Mouse (Mus musculus) adipocyte (in vitro differentiated cells): ENCODE measurements around the gene Eps8l3.

Experiments
- DNase-seq: peaks from one replicate; pipeline ENCODE4 v3.0.0-alpha.2; 2016; ENCODE audit warnings: low spot score

The Eps8l3 gene

GRCm38 (mm10) chr3:107877005-107877404, at the start of gene Eps8l3:
Eps8l3 (plus strand) TSS chr3:107877229.
- DNase-seq, result no peak

- no peak for DNase-seq
Observed at GRCm38 (mm10) chr3:107827873-107828405, 49.1 kb upstream of the Eps8l3 start.

- peak; percentile 52 for DNase-seq
Observed at GRCm38 (mm10) chr3:107828518-107828917, 48.5 kb upstream of the Eps8l3 start.

GRCm38 (mm10) chr3:107828997-107829396, 48.0 kb upstream of the Eps8l3 start:
- DNase-seq, result no peak

GRCm38 (mm10) chr3:107829625-107830024, 47.4 kb upstream of the Eps8l3 start:
- peak; percentile 72 for DNase-seq

- no peak for DNase-seq
Observed at GRCm38 (mm10) chr3:107831875-107832554, 45.0 kb upstream of the Eps8l3 start.

- no peak for DNase-seq
Observed at GRCm38 (mm10) chr3:107832645-107833044, 44.4 kb upstream of the Eps8l3 start.

- no peak for DNase-seq
Observed at GRCm38 (mm10) chr3:107833370-107833769, 43.7 kb upstream of the Eps8l3 start.

GRCm38 (mm10) chr3:107833872-107834341, 43.1 kb upstream of the Eps8l3 start:
- DNase-seq, result no peak

- no peak for DNase-seq
Observed at GRCm38 (mm10) chr3:107835301-107835700, 41.7 kb upstream of the Eps8l3 start.

GRCm38 (mm10) chr3:107839855-107840254, 37.2 kb upstream of the Eps8l3 start:
- no peak for DNase-seq

- no peak for DNase-seq
Observed at GRCm38 (mm10) chr3:107840855-107841254, 36.2 kb upstream of the Eps8l3 start.

GRCm38 (mm10) chr3:107841370-107841769, 35.7 kb upstream of the Eps8l3 start:
- DNase-seq, result peak; percentile 47

- no peak for DNase-seq
Observed at GRCm38 (mm10) chr3:107843406-107843805, 33.6 kb upstream of the Eps8l3 start.

GRCm38 (mm10) chr3:107844001-107844400, 33.0 kb upstream of the Eps8l3 start:
- DNase-seq, result peak; percentile 61

GRCm38 (mm10) chr3:107844499-107844898, 32.5 kb upstream of the Eps8l3 start:
- no peak for DNase-seq

- DNase-seq, result no peak
Observed at GRCm38 (mm10) chr3:107846175-107846574, 30.9 kb upstream of the Eps8l3 start.

GRCm38 (mm10) chr3:107846835-107847234, 30.2 kb upstream of the Eps8l3 start:
- DNase-seq, result no peak

- DNase-seq, result no peak
Observed at GRCm38 (mm10) chr3:107848126-107848525, 28.9 kb upstream of the Eps8l3 start.

GRCm38 (mm10) chr3:107849000-107849692, 27.9 kb upstream of the Eps8l3 start:
- no peak for DNase-seq

- no peak for DNase-seq
Observed at GRCm38 (mm10) chr3:107849693-107850031, 27.4 kb upstream of the Eps8l3 start.

GRCm38 (mm10) chr3:107850418-107851031, 26.5 kb upstream of the Eps8l3 start:
- DNase-seq, result peak; percentile 28

- no peak for DNase-seq
Observed at GRCm38 (mm10) chr3:107852786-107853185, 24.2 kb upstream of the Eps8l3 start.
